Mouse (Mus musculus): ENCODE results near the gene Foxl2.

GRCm38 (mm10) chr9:98920629-98921523 is 34.2 kb upstream of the Foxl2 start:
- TF ChIP-seq GATA1 (IDR thresholded peaks at IDR 0.05; ENCODE audit: low read length) (no peak), TAL1 (IDR thresholded peaks at IDR 0.05; ENCODE audit: low read length) (no peak)

Data from erythroblast, embryonic 14.5 days (primary cell).